Mouse (Mus musculus) forebrain, embryonic 14.5 days (tissue): ENCODE results near the gene Rab11fip3. TPM values are rescaled to one million over a fixed set of nuclear protein-coding genes. Genes with fewer than 3 reads are reported as not detected.
"Not testable (repeated sequence)": the region's sequence is repeated elsewhere in the genome, so short reads cannot be mapped to it uniquely, and the experiment has no call there.

Experiments
- ATAC-seq: fragments of 200-750 bp; cut with Nextera tagmentation; 2 replicates; pipeline ENCODE4 v1.8.0; 2017; ENCODE audit warnings: mild to moderate bottlenecking, moderate library complexity
- DNase-seq: peaks from one replicate; pipeline ENCODE4 v3.0.0-alpha.2; 2015; ENCODE audit warnings: low spot score
- H3K27ac ChIP-seq: fragments of 300-500 bp; sonication (generic); 2 replicates; pipeline ENCODE4 v1.5.1; 2014; ENCODE audit warnings: low read depth, mild to moderate bottlenecking, control low read depth, low read length, moderate library complexity
- H3K27me3 ChIP-seq: fragments of 300-500 bp; sonication (generic); replicated peaks from 2 replicates; pipeline ENCODE4 v1.6.1; 2014; ENCODE audit warnings: low read length, control low read depth, mixed read lengths; ENCODE audit not compliant: control insufficient read depth, insufficient read depth
- H3K36me3 ChIP-seq: fragments of 300-500 bp; sonication (generic); 2 replicates; pipeline ENCODE4 v1.6.1; 2014; ENCODE audit warnings: low read length, control low read depth; ENCODE audit not compliant: control insufficient read depth, insufficient read depth
- H3K4me1 ChIP-seq: fragments of 300-500 bp; sonication (generic); 2 replicates; pipeline ENCODE4 v1.6.1; 2014; ENCODE audit warnings: antibody characterized with exemption, low read length, control low read depth; ENCODE audit not compliant: control insufficient read depth, insufficient read depth
- H3K4me2 ChIP-seq: fragments of 300-500 bp; sonication (generic); 2 replicates; pipeline ENCODE4 v1.6.1; 2014; ENCODE audit warnings: mild to moderate bottlenecking, control low read depth, low read length
- H3K4me3 ChIP-seq: fragments of 300-500 bp; sonication (generic); 2 replicates; pipeline ENCODE4 v1.5.1; 2014; ENCODE audit warnings: low read depth, low read length, control low read depth
- H3K9ac ChIP-seq: fragments of 300-500 bp; sonication (generic); 2 replicates; pipeline ENCODE4 v1.6.1; 2014; ENCODE audit warnings: mild to moderate bottlenecking, low read length, control low read depth, moderate library complexity
- H3K9me3 ChIP-seq: fragments of 300-500 bp; sonication (generic); replicated peaks from 2 replicates; pipeline ENCODE4 v1.6.1; 2016; ENCODE audit warnings: low read length, control low read depth, mixed read lengths; ENCODE audit not compliant: control insufficient read depth
- WGBS: fragments of 180-500 bp; shearing (Covaris S2); extraction: QIAGEN DNeasy Blood & Tissue Kit; methylation state at CpG from one replicate; pipeline ENCODE4 v1.1.7; 2014; 5-methylcytosine and 5-hydroxymethylcytosine counted together
- polyA plus RNA-seq: library from polyadenylated mRNA; unstranded; fragments of >200 nt; fragmentation: Nextera tagmentation; extraction: Ambion mirVana; gene quantifications from 2 replicates; pipeline ENCODE4 v1.2.1, GENCODE M21; 2014

Rab11fip3 gene
- polyA plus RNA-seq = 15.2 and 20.5 TPM in 2 replicates

- peak; percentile 95 for DNase-seq
- no peaks in the 10 kb centered on the region for H3K9me3 ChIP-seq
Observed at GRCm38 (mm10) chr17:26068831-26069739, at the start of gene Rab11fip3. Rab11fip3 (minus strand) TSS chr17:26069555.

GRCm38 (mm10) chr17:26116503-26117258, 47.3 kb upstream of the Rab11fip3 start:
- DNase-seq (no peak), ATAC-seq (no peak)
- H3K27ac ChIP-seq = no peak overlapping the region
- H3K4me3 ChIP-seq = no peak overlapping the region
- no peaks in the 10 kb centered on the region for H3K9me3 ChIP-seq
- no peak overlapping the region for H3K9ac ChIP-seq
- peaks cover 7% of the 10 kb centered on the region; the same call in 1 of the 2 replicates for H3K4me1 ChIP-seq
- peaks cover 29% of the 10 kb centered on the region for H3K27me3 ChIP-seq
- WGBS = 81% methylated on average over 17 of the region's 17 CpGs
- no peaks in the 10 kb centered on the region for H3K36me3 ChIP-seq
- no peak overlapping the region for H3K4me2 ChIP-seq

More at GRCm38 (mm10) chr17:26068831-26069739, at the start of gene Rab11fip3:
- Histone ChIP-seq H3K4me2 (peak within 1 kb of the TSS; percentile 100), H3K4me3 (peak within 1 kb of the TSS; percentile 67), H3K27me3 (no peaks in the 10 kb centered on the region), H3K36me3 (peaks cover 12% of the 10 kb centered on the region), H3K4me1 (peaks cover 28% of the 10 kb centered on the region), H3K9ac (peak within 1 kb of the TSS; percentile 97), H3K27ac (peak within 1 kb of the TSS; percentile 91)
- under 1% methylated on average over 93 of the region's 94 CpGs for WGBS
- ATAC-seq = peak; percentile 95

- Histone ChIP-seq H3K4me1 (peaks cover 7% of the 10 kb centered on the region; the same call in 1 of the 2 replicates), H3K4me3 (no peak overlapping the region), H3K27ac (no peak overlapping the region), H3K36me3 (no peaks in the 10 kb centered on the region), H3K27me3 (peaks cover 29% of the 10 kb centered on the region), H3K4me2 (no peak overlapping the region), H3K9me3 (no peaks in the 10 kb centered on the region), H3K9ac (no peak overlapping the region)
- WGBS = 68% methylated on average over 3 of the region's 3 CpGs
- DNase-seq = no peak
- no peak for ATAC-seq
Observed at GRCm38 (mm10) chr17:26115956-26116487, 46.7 kb upstream of the Rab11fip3 start.

- WGBS = 82% methylated on average over 7 of the region's 7 CpGs
- Histone ChIP-seq H3K4me1 (peaks cover 7% of the 10 kb centered on the region; the same call in 1 of the 2 replicates), H3K9ac (no peak overlapping the region), H3K4me2 (no peak overlapping the region), H3K9me3 (no peaks in the 10 kb centered on the region), H3K36me3 (no peaks in the 10 kb centered on the region), H3K27ac (no peak overlapping the region), H3K4me3 (no peak overlapping the region), H3K27me3 (peaks cover 29% of the 10 kb centered on the region)
- ATAC-seq (no peak), DNase-seq (no peak)
Observed at GRCm38 (mm10) chr17:26115205-26115898, 46.0 kb upstream of the Rab11fip3 start.

- H3K9me3 ChIP-seq, ATAC-seq, H3K4me1 ChIP-seq, H3K27ac ChIP-seq, H3K4me3 ChIP-seq, H3K9ac ChIP-seq, H3K4me2 ChIP-seq, H3K36me3 ChIP-seq, DNase-seq: not testable (repeated sequence)
- H3K27me3 ChIP-seq = peaks cover 27% of the 10 kb centered on the region
- 73% methylated on average over 7 of the region's 7 CpGs for WGBS
Observed at GRCm38 (mm10) chr17:26114461-26114860, 45.1 kb upstream of the Rab11fip3 start.

GRCm38 (mm10) chr17:26114061-26114460, 44.7 kb upstream of the Rab11fip3 start:
- Histone ChIP-seq H3K9me3 (no peaks in the 10 kb centered on the region), H3K27me3 (peaks cover 26% of the 10 kb centered on the region), H3K9ac (peak overlapping the region; percentile 79; the same call in 1 of the 2 replicates), H3K27ac (no peak overlapping the region), H3K36me3 (no peaks in the 10 kb centered on the region), H3K4me2 (peak overlapping the region; percentile 95), H3K4me3 (peak overlapping the region; percentile 72), H3K4me1 (peaks cover 7% of the 10 kb centered on the region; the same call in 1 of the 2 replicates)
- 11% methylated on average over 8 of the region's 8 CpGs for WGBS
- DNase-seq (no peak), ATAC-seq (no peak)

- H3K9me3 ChIP-seq = no peaks in the 10 kb centered on the region
- H3K4me3 ChIP-seq = peak within 1 kb of the TSS; percentile 72
- H3K36me3 ChIP-seq = no peaks in the 10 kb centered on the region
- peaks cover 26% of the 10 kb centered on the region for H3K27me3 ChIP-seq
- H3K27ac ChIP-seq = no peak within 1 kb of the TSS; the same call in 1 of the 2 replicates
- ATAC-seq (peak; percentile 76), DNase-seq (peak; percentile 52)
- under 1% methylated on average over 67 of the region's 75 CpGs for WGBS
- peaks cover 7% of the 10 kb centered on the region; the same call in 1 of the 2 replicates for H3K4me1 ChIP-seq
- H3K4me2 ChIP-seq = peak within 1 kb of the TSS; percentile 95
- peak within 1 kb of the TSS; percentile 79 for H3K9ac ChIP-seq
Observed at GRCm38 (mm10) chr17:26113181-26113948, 44.0 kb upstream of the Rab11fip3 start, which contains the start of gene Tmem8. Tmem8 (plus strand) TSS chr17:26113299.
